Mouse (Mus musculus): ENCODE data around the gene Bms1. TPM values are rescaled to one million over a fixed set of nuclear protein-coding genes. Genes with fewer than 3 reads are reported as not detected.

The Bms1 gene
- total RNA-seq (2023), result 10 to 100 TPM; 30.6 to 37.5 TPM

GRCm38 (mm10) chr6:118419050-118419920, at the start of gene Bms1:
Bms1 (minus strand) TSS chr6:118419474.

GRCm38 (mm10) chr6:118455042-118455631, 35.9 kb upstream of the Bms1 start, which contains the start of gene Zfp248:
Zfp248 (minus strand) TSS chr6:118455528.

Other genes starting within 250 kb of the Bms1 start
- gene Ret, start 221.8 kb downstream of the Bms1 start, total RNA-seq (2023), result not detected
- under 1 TPM; 0.45 to 0.82 TPM for gene Zfp248, start 36.1 kb upstream of the Bms1 start, total RNA-seq (2023)
- not detected for gene Zfp9, start 59.8 kb upstream of the Bms1 start, total RNA-seq (2023)
- 1 to 10 TPM; 2.6 to 7.4 TPM for gene Ankrd26, start 142.8 kb upstream of the Bms1 start, total RNA-seq (2023)